Mouse (Mus musculus): Measurements from ENCODE around the gene Gpr137. TPM values are rescaled to one million over a fixed set of nuclear protein-coding genes. Genes with fewer than 3 reads are reported as not detected.
"Not testable (repeated sequence)": the region's sequence is repeated elsewhere in the genome, so short reads cannot be mapped to it uniquely, and the experiment has no call there.

Gene Gpr137
- 28.4 and 32.7 TPM in 2 replicates for polyA plus RNA-seq (2016; fragmentation: Nextera tagmentation; extraction: Ambion mirVana)

- peak within 1 kb of the TSS; percentile 89 for H3K27ac ChIP-seq
- peaks cover 8% of the 10 kb centered on the region; the same call in 1 of the 2 replicates for H3K36me3 ChIP-seq
- no peaks in the 10 kb centered on the region for H3K27me3 ChIP-seq
- H3K4me1 ChIP-seq = peaks cover 16% of the 10 kb centered on the region
- under 1% methylated on average over 27 of the region's 27 CpGs for WGBS
- H3K9me3 ChIP-seq = no peaks in the 10 kb centered on the region
- peak within 1 kb of the TSS; percentile 95 for H3K4me2 ChIP-seq (replicated peaks)
- peak within 1 kb of the TSS; percentile 69 for H3K4me3 ChIP-seq
- peak; percentile 85 for ATAC-seq (ENCODE audit: insufficient number of reproducible peaks, insufficient read depth, low FRiP score, low TSS enrichment)
- H3K9ac ChIP-seq = peak within 1 kb of the TSS; percentile 88
Observed at GRCm38 (mm10) chr19:6942249-6942691, at the start of gene Gpr137. Gpr137 (minus strand) TSS chr19:6942480.

- not testable (repeated sequence) for H3K27me3 ChIP-seq; H3K36me3 ChIP-seq; H3K9me3 ChIP-seq; ATAC-seq (ENCODE audit: insufficient number of reproducible peaks, insufficient read depth, low FRiP score, low TSS enrichment); H3K9ac ChIP-seq; H3K4me3 ChIP-seq; H3K27ac ChIP-seq; H3K4me2 ChIP-seq (replicated peaks)
- H3K4me1 ChIP-seq = peaks cover 36% of the 10 kb centered on the region
- WGBS = 91% methylated on average over 6 of the region's 6 CpGs
Observed at GRCm38 (mm10) chr19:6991166-6991565, 48.9 kb upstream of the Gpr137 start.

GRCm38 (mm10) chr19:6990712-6991111 is 48.4 kb upstream of the Gpr137 start:
- no peak overlapping the region for H3K4me2 ChIP-seq (replicated peaks)
- H3K27me3 ChIP-seq = no peaks in the 10 kb centered on the region
- no peak overlapping the region for H3K4me3 ChIP-seq
- peaks cover 40% of the 10 kb centered on the region for H3K4me1 ChIP-seq
- no peak for ATAC-seq (ENCODE audit: insufficient number of reproducible peaks, insufficient read depth, low FRiP score, low TSS enrichment)
- 92% methylated on average over 6 of the region's 6 CpGs for WGBS
- H3K9me3 ChIP-seq = no peaks in the 10 kb centered on the region
- H3K36me3 ChIP-seq = no peaks in the 10 kb centered on the region
- no peak overlapping the region for H3K9ac ChIP-seq
- H3K27ac ChIP-seq = no peak overlapping the region

GRCm38 (mm10) chr19:6989251-6989650 is 47.0 kb upstream of the Gpr137 start:
- H3K27me3 ChIP-seq = no peaks in the 10 kb centered on the region
- no peak overlapping the region for H3K4me3 ChIP-seq
- no peak overlapping the region for H3K4me2 ChIP-seq (replicated peaks)
- WGBS = 78% methylated on average over 8 of the region's 8 CpGs
- H3K4me1 ChIP-seq = peaks cover 30% of the 10 kb centered on the region
- no peak overlapping the region for H3K9ac ChIP-seq
- no peak overlapping the region for H3K27ac ChIP-seq
- peaks cover 11% of the 10 kb centered on the region for H3K36me3 ChIP-seq
- no peaks in the 10 kb centered on the region for H3K9me3 ChIP-seq
- ATAC-seq (ENCODE audit: insufficient number of reproducible peaks, insufficient read depth, low FRiP score, low TSS enrichment) = no peak

- peak overlapping the region; percentile 91 for H3K4me3 ChIP-seq
- WGBS = under 1% methylated on average over 8 of the region's 8 CpGs
- peaks cover 23% of the 10 kb centered on the region for H3K4me1 ChIP-seq
- H3K9ac ChIP-seq = peak overlapping the region; percentile 88
- H3K27me3 ChIP-seq = no peaks in the 10 kb centered on the region
- ATAC-seq (ENCODE audit: insufficient number of reproducible peaks, insufficient read depth, low FRiP score, low TSS enrichment) = no peak
- H3K36me3 ChIP-seq = peaks cover 23% of the 10 kb centered on the region
- peak overlapping the region; percentile 91 for H3K27ac ChIP-seq
- peak overlapping the region; percentile 86 for H3K4me2 ChIP-seq (replicated peaks)
- no peaks in the 10 kb centered on the region for H3K9me3 ChIP-seq
Observed at GRCm38 (mm10) chr19:6987904-6988285, 45.6 kb upstream of the Gpr137 start.

- Histone ChIP-seq H3K4me3 (peak within 1 kb of the TSS; percentile 91), H3K9me3 (no peaks in the 10 kb centered on the region), H3K4me1 (peaks cover 21% of the 10 kb centered on the region), H3K9ac (peak within 1 kb of the TSS; percentile 88), H3K4me2 (replicated peaks) (peak within 1 kb of the TSS; percentile 86), H3K27ac (peak within 1 kb of the TSS; percentile 91), H3K36me3 (peaks cover 29% of the 10 kb centered on the region), H3K27me3 (no peaks in the 10 kb centered on the region)
- whole genome bisulfite sequencing = under 1% methylated on average over 75 of the region's 85 CpGs
- ATAC-seq (ENCODE audit: insufficient number of reproducible peaks, insufficient read depth, low FRiP score, low TSS enrichment) = peak; percentile 36
Observed at GRCm38 (mm10) chr19:6987061-6987903, 45.0 kb upstream of the Gpr137 start, which contains the start of gene Vegfb. Vegfb (minus strand) TSS chr19:6987651.

- Histone ChIP-seq H3K27ac (no peak overlapping the region), H3K9me3 (no peaks in the 10 kb centered on the region), H3K27me3 (no peaks in the 10 kb centered on the region), H3K9ac (peak overlapping the region; percentile 88; the same call in 1 of the 2 replicates), H3K4me1 (peaks cover 19% of the 10 kb centered on the region), H3K4me2 (replicated peaks) (peak overlapping the region; percentile 86), H3K36me3 (peaks cover 29% of the 10 kb centered on the region), H3K4me3 (peak overlapping the region; percentile 91)
- no peak for ATAC-seq (ENCODE audit: insufficient number of reproducible peaks, insufficient read depth, low FRiP score, low TSS enrichment)
- WGBS = 80% methylated on average over 10 of the region's 10 CpGs
Observed at GRCm38 (mm10) chr19:6985951-6986708, 43.9 kb upstream of the Gpr137 start.

GRCm38 (mm10) chr19:6985300-6985699 is 43.0 kb upstream of the Gpr137 start:
- Histone ChIP-seq H3K9me3 (no peaks in the 10 kb centered on the region), H3K36me3 (peaks cover 29% of the 10 kb centered on the region), H3K27me3 (no peaks in the 10 kb centered on the region), H3K4me2 (replicated peaks) (no peak overlapping the region), H3K4me3 (no peak overlapping the region), H3K9ac (0 out of 2 replicates have a peak overlapping the region, but pooled peaks have one; percentile 2), H3K27ac (no peak overlapping the region), H3K4me1 (peaks cover 22% of the 10 kb centered on the region)
- no peak for ATAC-seq (ENCODE audit: insufficient number of reproducible peaks, insufficient read depth, low FRiP score, low TSS enrichment)
- WGBS = 80% methylated on average over 19 of the region's 19 CpGs

- Histone ChIP-seq H3K4me2 (replicated peaks) (no peak overlapping the region), H3K27me3 (no peaks in the 10 kb centered on the region), H3K9me3 (no peaks in the 10 kb centered on the region), H3K9ac (no peak overlapping the region), H3K4me1 (peaks cover 30% of the 10 kb centered on the region), H3K4me3 (no peak overlapping the region), H3K27ac (no peak overlapping the region), H3K36me3 (peaks cover 30% of the 10 kb centered on the region)
- WGBS = 90% methylated on average over 5 of the region's 5 CpGs
- ATAC-seq (ENCODE audit: insufficient number of reproducible peaks, insufficient read depth, low FRiP score, low TSS enrichment) = no peak
Observed at GRCm38 (mm10) chr19:6983621-6984020, 41.3 kb upstream of the Gpr137 start.

- Histone ChIP-seq H3K27ac (no peak overlapping the region), H3K9me3 (no peaks in the 10 kb centered on the region), H3K36me3 (peaks cover 49% of the 10 kb centered on the region), H3K4me3 (no peak overlapping the region; the same call in 1 of the 2 replicates), H3K4me2 (replicated peaks) (peak overlapping the region; percentile 64; the same call in 1 of the 2 replicates), H3K27me3 (no peaks in the 10 kb centered on the region), H3K4me1 (peaks cover 40% of the 10 kb centered on the region), H3K9ac (peak overlapping the region; percentile 75; the same call in 1 of the 2 replicates)
- no peak for ATAC-seq (ENCODE audit: insufficient number of reproducible peaks, insufficient read depth, low FRiP score, low TSS enrichment)
- 91% methylated on average over 4 of the region's 4 CpGs for WGBS
Observed at GRCm38 (mm10) chr19:6981465-6981864, 39.2 kb upstream of the Gpr137 start.

GRCm38 (mm10) chr19:6980381-6981093 is 38.3 kb upstream of the Gpr137 start, which contains the start of gene Fkbp2:
Fkbp2 (minus strand) TSS chr19:6980501.
- Histone ChIP-seq H3K27ac (peak within 1 kb of the TSS; percentile 88), H3K9me3 (no peaks in the 10 kb centered on the region), H3K4me1 (peaks cover 39% of the 10 kb centered on the region), H3K4me2 (replicated peaks) (peak within 1 kb of the TSS; percentile 64), H3K36me3 (peaks cover 48% of the 10 kb centered on the region), H3K4me3 (peak within 1 kb of the TSS; percentile 63), H3K9ac (peak within 1 kb of the TSS; percentile 75), H3K27me3 (no peaks in the 10 kb centered on the region)
- WGBS = 2% methylated on average over 38 of the region's 38 CpGs
- ATAC-seq (ENCODE audit: insufficient number of reproducible peaks, insufficient read depth, low FRiP score, low TSS enrichment) = peak; percentile 86
